Mouse (Mus musculus): ENCODE measurements around the gene Vil1. TPM values are rescaled to one million over a fixed set of nuclear protein-coding genes. Genes with fewer than 3 reads are reported as not detected.
"Not testable (repeated sequence)": the region's sequence is repeated elsewhere in the genome, so short reads cannot be mapped to it uniquely, and the experiment has no call there.

Vil1 gene
- total RNA-seq, 4 experiments from 2014 or later: 0.57 to 0.74 (median 0.64) TPM

DNA sequence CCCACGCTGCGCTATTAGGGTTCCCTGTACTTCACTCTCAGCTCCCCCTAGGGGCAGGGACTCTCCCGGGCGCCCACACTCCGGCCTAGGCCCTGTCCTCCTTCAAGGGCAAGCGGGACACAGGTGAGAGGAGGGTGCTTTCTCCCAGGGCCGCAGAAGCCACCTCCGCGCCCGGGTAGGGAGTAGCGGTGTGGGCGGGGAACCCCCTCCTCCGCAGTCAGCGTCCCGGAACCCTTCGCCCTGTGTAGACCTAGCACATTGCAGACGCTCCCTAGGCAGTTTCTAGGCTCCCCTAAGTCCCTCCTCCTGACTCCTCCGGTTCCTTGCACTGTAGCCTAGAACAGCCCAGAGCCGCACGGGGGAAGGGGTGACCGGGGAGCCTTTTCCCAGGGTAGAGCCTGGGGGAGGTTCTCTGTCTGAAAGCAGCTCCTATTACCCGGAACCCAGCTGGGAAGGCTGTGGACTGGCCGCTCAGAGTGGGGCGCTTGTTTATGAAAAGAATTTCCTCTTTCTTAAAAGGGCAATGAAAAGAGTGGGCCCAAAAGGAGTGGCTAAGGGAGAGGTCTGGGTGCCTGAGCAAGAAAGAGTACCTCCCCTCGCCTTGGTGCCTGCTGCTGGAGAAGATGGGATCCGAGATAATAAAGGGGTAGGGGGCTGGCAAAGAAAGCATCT lies 22.3 kb upstream of the Vil1 start:
- peak; percentile 90 to 98 for DNase-seq (ENCODE audit: low spot score in 2 of 2)

DNA sequence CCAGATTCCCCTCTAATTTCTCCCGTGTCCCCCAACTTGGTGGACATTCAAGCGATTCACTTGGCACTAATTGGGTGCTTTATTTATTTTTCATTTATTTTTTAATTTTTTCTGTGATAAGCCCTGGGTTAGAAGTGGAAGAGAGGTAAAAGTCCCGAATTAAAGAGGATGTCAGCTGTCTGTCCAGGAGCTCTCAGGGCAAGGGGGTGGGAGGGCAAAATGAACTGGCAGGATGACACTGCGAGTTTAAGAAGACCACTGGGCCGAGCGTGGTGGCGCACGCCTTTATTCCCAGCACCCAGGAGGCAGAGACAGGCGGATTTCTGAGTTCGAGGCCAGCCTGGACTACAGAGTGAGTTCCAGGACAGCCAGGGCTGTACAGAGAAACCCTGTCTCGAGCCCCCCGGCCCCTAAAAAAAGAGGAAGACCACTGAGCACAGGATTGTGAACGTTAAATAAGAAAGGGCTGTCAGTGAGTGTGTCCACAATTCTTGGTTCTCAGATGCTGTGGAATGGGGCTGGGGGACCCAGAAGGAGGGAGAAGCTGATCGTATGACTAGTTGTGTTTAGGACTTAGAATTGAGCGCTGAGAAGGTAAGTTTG lies 21.7 kb upstream of the Vil1 start:
- DNase-seq (ENCODE audit: low spot score in 2 of 2): no peak

DNA sequence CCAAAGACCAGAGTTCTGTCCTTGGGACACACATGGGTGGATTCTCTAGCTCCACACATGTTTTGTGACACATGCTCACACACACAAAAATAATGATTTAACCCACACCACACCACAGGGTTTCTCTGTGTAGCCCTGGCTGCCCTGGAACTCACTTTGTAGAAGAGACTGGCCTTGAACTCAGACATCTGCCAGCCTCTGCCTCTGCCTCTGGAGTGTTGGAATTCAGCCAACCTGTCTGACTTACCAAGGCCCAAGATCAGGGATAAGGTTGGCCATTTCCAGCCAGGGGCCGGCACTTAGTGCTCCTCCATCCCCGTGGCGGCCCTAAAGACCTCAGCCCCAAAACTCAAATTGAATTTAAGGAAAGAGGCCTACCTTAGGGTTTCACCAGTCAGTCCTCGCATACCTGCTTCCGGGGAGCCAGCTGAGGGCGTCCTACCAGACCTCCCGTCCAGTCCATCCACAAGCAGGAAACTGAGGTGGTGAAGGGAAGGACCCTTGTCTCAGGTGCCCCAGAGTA lies 20.7 kb upstream of the Vil1 start:
- DNase-seq (ENCODE audit: low spot score in 2 of 2): no peak

DNA sequence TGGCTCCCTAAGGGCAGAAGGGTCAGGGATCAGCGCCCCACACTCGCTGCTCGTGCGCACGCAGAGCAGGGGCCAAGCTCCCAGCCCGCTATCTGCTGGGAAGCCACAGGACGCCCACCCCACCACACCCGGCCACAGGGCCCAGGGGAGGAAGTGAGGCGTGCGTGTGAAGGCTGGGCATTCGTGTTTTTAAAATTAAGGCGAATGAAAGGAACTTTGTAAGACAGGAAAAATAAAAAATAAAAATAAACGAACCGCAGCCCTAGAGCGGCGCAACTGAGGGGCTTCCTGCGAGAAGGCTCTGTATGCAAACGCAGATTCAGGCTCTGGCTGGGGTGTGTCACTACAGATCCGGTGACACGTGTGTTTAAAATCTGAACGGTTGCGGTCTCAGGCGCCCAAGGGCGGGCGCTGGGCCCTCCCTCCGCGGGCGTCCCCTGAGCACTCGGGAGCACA lies 19.3 kb upstream of the Vil1 start:
- no peak for DNase-seq (ENCODE audit: low spot score in 2 of 2)

DNA sequence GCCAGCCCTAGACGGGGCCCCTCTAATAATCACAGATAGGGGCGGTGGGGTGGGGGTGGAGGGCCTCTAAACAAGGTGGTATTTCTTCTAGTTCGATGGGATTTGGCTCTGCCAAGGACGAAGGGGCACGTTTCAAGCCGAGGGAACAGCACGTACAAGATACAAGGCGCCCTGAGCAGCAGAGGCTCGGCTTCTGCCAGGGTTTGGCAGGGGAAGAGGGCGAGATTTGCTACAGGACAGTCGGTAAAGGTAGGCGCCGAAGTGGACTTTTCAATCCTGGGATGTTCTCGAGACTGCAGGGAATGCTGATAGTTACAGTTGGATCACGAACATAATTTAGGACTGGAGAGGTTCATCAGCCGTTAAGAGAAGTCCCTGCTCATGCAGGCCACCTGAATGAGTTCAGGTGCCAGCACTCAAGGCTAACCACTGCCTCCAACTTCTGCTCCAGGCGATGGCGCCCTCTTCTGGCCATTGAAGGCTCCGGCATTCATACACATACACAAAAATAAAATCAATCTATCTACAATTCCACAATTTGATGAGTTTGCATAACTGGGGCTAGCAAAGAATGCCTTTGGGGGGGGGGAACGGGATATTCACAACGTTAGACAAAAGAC lies 18.8 kb upstream of the Vil1 start:
- DNase-seq (ENCODE audit: low spot score in 2 of 2): no peak

DNA sequence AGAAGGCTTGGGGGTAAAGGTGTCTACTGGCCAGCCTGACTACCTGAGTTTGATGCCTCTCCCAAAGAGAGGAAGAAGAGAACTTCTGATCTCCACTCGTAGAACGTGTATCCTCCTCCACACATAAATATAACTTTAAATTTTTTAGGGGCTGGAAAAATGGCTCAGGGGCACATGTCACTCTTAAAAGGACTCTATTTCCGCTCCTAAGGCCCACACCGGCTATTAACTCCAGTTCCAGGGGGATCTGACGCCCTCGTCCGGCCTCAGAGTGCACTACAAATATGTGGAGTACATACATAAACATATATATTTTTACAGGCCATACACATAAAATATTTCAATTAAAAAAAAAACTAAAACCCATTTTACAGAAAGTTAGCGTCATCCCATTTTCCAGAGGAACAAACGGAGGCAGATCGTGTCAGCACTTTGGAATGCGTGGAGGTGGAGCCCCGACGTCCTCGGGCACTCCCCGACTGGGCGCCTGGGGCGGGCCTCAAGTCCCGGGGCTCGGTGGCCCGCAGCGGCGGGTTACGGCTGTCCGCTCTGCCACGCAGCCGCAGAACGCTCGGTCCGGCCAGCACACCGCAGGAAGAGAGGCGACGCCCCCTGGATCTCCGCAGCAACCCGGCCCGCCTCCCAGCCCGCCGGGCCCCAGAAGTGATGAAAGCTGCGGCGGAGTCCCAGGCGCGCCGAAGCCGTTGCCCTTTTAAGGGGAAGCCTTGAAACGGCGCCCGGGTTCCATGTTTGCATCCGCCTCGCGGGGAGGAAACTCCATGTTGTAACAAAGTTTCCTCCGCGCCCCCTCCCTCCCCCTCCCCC lies 18.0 kb upstream of the Vil1 start, which contains the start of gene Ctdsp1:
Gene Ctdsp1 (plus strand): TSS at position 586 of the 825 bp plus-strand sequence.
- peak; percentile 95 for DNase-seq (ENCODE audit: low spot score in 2 of 2)

DNA sequence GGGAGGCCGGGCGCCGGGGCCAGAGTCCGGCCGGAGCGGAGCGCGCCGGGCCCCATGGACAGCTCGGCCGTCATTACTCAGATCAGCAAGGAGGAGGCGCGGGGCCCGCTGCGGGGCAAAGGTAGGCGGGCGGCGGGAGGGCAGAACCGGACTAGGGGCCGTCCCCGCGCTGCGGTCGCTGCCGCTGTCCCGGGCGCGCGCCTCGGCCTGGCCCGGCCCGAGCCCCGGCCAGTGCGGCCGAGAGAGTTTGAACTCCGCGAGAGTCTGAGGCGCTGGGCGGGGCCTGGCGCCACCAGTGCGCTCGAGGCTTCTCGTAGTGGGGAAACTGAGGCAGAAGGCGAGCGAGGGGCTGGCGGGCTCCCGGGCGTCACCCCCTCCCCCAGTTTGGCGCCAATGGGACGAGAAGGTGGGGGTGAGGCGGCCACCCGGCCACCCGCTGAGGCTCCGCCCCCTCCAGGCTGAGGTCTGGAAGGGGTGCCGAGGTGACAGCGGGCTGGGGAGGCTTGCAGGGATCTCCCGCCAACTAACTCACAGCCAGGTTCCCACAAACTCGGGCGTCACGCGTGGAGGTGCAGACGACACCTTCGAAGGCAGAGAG lies 17.2 kb upstream of the Vil1 start:
- DNase-seq (ENCODE audit: low spot score in 2 of 2): no peak

DNA sequence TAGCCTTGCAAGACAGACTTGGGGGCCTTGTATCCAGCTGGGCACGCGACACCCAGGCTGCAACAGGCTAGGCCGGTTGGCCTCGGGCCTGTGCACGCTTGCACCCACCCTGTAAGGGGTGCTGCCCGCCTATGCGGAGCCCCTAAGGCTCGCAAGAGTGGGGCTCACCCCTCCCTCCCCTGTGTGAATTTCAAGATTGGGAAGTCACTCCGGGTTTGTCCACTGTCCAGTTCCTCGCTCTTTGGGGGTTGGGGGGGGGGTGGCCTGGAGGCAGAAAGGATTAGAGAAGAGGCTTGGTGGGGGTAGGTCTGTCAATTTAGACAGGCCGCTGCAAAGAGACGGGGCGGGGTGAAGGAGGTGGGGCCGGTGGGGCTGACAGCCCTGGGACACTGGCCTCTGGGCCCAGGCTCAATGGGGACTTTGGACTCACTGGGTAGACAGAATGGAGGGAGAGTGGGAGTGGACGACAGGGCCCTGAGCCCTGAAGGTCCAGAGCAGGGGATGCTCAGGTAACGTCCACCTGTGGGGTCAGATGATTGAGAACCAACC lies 16.7 kb upstream of the Vil1 start:
- no peak for DNase-seq (ENCODE audit: low spot score in 2 of 2)

DNA sequence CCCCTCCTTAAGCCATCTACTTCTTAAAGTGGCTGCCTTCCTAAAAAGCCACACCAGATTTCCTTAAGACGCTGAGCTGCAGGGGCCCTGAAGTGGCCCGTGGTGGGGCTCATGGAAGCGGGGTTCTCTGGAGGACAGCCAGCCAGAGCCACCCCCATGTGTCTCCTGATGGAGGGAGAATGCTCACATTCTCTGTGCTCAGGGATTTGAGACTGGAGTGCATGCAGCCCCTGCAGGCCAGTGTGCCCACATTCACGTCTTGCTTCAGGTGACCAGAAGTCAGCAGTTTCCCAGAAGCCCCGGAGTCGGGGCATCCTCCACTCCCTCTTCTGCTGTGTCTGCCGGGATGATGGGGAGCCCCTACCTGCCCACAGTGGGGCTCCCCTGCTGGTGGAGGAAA lies 16.2 kb upstream of the Vil1 start:
- no peak for DNase-seq (ENCODE audit: low spot score in 2 of 2)

DNA sequence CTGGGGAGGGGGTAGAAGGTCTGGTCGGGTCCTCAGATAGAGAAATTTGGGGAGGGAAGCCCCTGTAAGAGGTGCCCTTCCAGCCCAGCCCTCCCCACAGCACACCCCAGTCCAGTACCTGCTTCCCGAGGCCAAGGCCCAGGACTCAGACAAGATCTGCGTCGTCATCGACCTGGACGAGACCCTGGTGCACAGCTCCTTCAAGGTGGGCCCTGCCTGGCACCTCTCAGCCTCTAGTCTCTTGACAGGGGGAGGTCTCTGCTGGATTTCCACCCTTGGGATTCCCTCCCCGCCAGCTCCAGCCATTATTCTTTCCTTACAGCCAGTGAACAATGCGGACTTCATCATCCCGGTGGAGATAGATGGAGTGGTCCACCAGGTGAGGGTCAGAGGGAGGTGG lies 15.5 kb upstream of the Vil1 start:
- no peak for DNase-seq (ENCODE audit: low spot score in 2 of 2)

DNA sequence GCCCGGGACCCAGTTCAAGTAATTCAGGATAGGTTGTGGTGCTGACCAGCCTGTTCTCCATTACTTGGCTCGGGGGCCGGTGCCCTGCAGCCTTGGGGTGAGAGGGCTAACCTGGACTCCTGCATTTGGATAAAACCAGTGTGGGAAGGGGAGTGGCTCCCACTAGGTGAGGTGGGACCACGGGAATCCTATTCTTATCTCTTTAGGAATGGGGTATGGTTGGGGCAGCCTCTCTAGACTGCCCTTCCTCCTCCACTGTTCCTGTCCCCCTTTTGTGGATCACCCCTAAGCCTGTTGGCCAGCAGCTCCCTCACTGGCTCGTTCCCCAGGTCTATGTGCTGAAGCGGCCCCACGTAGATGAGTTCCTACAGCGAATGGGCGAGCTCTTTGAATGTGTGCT lies 14.9 kb upstream of the Vil1 start:
- no peak for DNase-seq (ENCODE audit: low spot score in 2 of 2)

DNA sequence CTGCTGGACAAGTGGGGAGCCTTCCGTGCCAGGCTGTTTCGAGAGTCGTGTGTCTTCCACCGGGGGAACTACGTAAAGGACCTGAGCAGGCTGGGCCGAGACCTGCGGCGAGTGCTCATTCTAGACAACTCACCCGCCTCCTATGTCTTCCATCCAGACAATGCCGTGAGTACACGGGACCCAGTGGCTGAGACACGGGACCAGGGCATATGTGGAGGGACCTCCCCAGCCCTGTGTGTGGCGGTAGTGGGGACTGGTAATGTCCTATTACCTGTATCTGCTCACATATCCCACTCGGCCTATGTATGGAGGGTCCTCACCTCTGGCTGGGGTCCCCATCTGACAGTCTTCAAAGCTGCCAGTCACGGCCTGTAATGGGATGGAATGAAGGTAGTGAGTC lies 14.3 kb upstream of the Vil1 start:
- DNase-seq (ENCODE audit: low spot score in 2 of 2): no peak

DNA sequence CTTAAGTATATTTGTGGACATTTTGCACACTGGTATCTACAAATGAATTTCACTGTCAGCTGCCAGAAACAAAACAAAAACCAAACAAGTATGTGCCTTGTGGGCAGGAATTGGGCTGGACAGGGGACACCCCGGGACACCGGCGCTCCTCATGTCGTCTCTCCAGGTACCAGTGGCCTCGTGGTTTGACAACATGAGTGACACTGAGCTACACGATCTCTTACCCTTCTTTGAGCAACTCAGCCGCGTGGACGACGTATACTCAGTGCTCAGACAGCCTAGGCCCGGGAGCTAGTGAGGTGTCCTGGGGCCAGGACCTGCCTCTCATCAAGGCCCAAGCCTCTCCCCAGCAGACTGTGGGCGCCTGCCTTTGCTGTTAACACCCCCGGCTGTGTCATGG lies 13.9 kb upstream of the Vil1 start:
- no peak for DNase-seq (ENCODE audit: low spot score in 2 of 2)

DNA sequence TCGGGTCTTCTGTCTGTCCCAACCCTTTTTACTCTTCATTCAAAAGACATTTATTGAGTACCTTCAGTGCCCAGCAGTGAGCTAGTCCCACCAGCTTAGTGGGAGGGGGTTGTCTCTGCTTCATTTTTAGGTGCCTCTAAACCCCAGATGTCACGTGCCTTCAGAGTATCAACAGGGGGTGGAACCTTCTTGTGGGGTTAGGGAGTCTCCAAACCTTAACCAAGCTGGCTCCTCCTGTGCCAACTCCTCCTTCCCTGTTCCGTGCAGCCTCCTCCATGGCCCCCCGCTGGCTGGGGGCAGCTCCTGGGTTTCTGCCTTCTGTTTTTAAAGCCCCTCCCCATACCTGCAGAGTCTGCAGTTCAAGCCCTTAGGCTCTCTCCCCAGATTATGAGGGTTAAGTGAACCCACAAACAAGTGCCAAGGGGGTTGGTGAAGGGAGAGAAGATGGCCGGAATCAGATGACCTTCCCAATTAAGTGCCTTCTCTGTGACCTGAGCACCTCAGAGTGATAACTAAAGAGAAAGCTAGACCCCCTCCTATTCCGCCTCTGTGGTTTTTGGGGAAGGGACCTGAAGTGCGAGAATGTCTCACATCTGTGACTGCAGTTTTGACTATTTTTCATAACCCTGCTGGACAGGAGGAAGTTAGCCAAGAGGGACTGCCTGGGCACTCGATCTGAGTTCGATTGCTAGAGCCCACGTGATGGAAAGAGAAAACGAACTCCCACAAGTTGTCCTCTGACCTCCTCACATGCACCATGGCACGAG lies 12.5 kb upstream of the Vil1 start:
- DNase-seq (ENCODE audit: low spot score in 2 of 2): not testable (repeated sequence)

DNA sequence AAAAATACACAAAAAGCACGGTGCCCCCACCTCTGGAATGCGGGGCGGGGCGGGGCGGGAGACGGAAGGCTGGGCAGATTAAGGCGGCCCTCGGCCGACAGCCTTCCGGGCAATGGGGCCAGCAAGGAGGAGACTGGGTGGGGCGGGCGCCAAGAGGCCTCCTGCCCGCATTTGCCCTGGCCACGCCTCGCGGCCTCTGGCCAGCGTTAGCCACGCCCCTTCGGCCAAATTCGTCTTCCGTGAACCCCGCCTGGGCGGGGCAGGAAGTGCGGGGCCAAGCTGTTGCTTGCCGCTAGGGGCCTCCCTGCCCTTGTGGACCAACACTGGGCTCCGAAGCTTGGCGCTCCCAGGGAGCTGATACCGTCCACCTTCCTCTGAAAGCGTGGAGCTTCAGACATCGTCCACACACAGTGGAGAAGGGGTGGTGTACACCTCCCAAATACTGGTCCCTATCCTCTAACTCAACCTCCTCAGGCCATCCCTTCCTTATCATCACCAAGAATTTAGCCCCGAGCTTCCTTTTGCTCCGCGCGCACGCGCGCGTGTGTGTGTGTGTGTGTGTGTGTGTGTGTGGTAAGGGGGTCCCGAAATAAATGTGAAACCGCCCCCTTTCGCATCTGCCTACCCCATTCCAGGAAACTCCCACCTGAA lies 11.8 kb upstream of the Vil1 start:
- DNase-seq (ENCODE audit: low spot score in 2 of 2): peak; percentile 75 to 90

DNA sequence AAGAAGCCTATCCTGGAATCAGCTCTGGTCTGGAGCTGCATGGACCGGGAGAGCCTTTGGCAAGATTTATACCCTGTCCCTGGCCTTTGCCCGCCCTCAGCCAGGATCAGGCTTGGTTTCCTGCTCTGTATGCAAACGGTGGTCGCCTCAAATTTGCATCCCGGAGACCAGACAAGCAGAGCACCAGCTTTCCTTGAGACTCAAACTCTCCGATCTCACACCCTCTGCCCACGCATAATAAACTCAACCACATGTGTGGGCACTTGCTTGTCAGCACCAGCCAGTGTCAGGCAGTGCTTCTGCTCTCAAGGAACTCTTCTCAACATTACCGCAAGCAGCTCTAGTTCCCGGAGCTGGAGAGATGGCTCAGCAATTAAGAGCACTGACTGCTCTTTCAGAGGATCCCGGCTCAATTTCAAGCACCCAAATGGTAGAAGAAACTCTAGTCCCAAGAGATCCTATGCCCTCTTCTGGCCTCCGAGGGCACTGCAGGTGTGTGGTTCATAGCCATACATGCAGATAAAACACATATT lies 11.2 kb upstream of the Vil1 start:
- peak; percentile 40 to 70 for DNase-seq (ENCODE audit: low spot score in 2 of 2)

DNA sequence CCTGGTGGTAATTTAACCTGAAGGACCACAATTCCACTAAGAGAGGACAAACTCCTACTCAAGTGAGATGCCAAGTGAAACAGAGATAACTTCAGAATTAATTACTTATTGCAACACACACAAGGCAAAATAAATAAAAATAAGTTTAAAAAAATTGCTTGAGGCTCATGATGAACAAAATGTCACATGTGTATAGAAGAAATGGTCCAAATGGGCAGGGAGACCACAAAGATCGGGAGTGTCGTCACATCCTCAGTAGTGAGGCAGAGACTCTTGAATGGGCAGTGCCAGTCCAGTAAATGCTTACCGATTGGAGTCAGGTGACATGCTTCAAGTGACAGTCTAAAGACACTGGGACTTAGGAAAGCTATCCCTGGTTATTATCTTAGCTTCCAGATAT lies 8.6 kb upstream of the Vil1 start:
- no peak for DNase-seq (ENCODE audit: low spot score in 2 of 2)

DNA sequence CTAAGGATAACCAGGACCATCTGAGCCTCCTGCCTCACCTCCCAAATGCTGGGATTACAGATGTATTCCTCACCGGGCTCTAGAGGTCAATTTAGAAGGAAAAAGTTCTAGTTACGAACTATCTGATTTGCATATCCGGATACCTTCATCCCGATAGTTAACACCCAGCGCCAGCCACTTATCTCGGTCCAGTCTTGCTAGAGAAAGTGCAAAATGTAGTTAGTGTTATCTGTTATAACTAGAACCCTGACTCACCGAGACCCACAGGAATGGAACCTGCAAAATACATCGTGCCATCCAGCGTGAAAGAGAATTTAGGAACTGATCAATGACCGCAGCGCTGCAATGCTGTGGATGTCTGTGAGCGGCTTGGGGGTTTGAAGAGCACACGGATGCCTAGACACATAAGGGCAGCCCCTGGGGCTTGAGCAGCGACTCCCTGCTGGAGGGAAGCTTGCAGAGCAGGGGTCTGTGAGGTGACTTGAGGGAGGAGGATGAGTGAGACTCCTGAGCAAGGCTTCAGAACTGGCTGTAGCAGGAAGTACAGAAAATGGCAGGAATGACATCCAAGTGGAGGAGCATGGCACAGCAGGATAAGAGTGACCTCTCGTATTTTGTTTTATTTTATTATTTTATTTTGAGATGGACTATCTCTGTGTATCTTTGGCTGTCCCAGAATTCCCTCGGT lies 8.0 kb upstream of the Vil1 start:
- DNase-seq (ENCODE audit: low spot score in 2 of 2): no peak

DNA sequence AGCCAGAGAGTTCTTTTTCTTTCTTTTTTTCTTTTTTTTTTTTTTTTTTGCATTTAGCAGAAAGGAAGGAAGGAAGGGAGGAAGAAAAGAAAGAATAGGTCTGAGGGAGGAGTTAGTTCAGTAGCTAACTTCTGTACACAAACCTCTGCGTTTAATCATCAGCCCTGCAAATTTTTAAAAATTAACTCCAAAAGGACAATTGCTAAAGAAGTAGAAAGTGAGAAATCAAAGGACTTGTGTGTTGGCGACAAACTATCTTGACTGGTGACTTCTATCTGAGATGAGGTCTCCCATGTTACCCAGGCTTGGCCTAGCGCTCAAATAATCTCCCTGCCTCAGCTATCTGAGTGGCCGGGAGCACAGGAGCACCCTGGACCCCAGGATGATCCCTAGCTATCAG lies 5.0 kb upstream of the Vil1 start:
- DNase-seq (ENCODE audit: low spot score in 2 of 2): no peak
